Mouse (Mus musculus) R1 (cell line): ENCODE results near the gene Hnrnpm.
"Not testable (repeated sequence)": the region's sequence is repeated elsewhere in the genome, so short reads cannot be mapped to it uniquely, and the experiment has no call there.

Experiments
- DNase-seq: peaks from one replicate; pipeline ENCODE4 v3.0.0-alpha.2; 2018; ENCODE audit warnings: low read depth, low spot score

Hnrnpm gene

DNA sequence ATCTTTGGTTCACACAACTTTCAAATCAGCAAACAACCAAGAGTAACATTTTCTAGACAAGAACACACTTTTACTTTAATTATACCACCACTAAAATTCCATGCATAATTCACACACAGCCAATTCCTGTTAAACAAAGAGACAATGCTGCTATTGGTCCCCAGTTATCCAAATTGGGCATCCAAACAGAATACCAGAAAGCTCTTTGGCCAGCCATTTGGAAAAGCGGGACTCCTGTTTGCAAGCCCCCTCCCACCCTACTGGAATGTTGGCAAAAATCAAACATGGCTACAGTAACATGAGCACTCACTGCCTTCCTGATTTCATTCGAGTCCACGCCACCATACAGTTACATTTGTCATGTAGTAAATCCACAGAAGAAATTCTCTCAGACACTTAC, 17.0 kb downstream of the Hnrnpm start:
- DNase-seq: no peak

DNA sequence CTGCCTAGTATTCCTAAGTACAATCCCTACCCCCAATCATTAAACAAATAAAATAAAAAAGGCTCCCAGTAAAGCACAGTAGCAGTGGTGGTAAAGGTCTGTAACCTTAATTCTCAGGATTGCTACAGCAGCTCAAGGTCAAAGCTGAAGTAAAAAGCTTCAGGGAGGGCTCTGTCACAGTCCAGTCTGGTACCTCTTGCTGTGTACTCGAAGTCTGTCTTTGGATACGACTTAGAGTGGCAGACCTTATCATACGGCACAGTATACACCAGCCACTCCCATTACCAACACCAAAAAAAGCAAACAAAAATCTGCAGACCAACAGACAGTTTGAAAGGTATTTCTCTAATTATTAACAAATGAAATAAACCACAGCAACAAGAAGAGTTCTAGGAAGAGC, 19.8 kb downstream of the Hnrnpm start:
- DNase-seq: no peak

DNA sequence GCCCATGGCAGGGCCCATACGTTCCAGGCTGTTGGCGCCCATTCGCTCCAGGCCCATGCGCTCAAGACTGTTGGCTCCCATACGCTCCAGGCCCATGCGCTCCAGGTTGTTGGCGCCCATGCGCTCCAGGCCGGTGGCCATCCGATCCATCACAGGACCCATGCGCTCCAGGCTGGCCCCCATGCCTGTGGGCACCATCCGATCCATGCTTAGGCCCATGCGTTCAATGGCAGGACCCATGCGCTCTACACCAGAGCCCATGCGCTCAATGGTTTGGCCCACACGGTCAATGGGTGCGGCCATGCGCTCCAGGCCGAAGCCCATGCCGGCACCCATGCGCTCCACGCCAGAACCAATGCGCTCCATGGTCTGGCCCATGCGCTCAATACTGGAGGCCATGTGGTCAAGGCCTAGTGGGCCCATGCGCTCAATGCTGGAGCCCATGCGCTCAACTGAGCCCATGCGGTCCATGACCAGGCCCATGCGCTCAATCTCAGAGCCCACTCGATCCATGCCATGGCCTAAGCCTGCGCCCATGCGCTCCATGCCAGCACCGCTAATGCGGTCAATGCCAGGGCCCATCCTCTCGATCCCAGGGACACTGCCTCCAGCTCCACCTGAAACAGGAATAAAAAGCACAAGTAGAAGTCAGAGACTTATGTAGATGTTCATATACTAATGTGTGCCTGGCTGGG, 36.7 kb downstream of the Hnrnpm start:
- DNase-seq: peak; percentile 48

DNA sequence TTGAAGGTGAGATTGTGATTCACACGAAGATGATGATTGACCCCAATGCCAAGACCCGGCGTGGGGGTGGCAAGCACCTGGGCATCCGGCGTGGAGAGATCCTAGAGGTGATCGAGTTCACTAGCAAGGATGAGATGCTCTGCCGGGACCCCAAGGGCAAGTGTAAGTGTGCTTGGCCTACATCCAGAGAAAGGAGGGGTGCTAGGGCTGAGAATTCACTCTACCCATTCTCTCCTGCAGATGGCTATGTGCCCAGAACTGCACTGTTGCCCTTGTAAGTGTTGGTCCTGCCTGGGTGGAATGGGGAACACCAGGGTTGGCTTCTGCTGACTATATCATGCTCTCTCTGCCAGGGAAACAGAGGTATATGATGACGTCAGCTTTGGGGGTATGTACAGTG, 41.6 kb downstream of the Hnrnpm start:
- DNase-seq: no peak

DNA sequence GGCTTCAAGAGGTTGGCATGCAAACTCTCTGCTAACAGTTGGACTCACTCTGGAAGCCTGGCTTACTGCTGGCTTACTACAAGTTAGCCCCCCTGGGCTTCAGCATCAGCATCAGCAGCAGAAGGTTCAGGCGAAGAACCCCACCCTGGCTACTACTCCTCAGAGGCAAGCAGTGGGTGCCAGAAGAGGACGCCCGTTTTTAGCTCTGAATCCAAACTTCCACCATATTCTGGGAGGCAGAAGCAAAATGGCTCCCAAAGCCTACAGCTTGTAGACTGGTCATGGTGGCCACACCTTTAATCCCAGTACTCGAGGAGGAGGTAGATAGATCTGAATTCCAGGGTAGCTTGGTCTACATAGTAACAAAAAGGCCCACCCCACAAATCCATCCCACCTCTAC, 42.6 kb downstream of the Hnrnpm start:
- DNase-seq: no peak

DNA sequence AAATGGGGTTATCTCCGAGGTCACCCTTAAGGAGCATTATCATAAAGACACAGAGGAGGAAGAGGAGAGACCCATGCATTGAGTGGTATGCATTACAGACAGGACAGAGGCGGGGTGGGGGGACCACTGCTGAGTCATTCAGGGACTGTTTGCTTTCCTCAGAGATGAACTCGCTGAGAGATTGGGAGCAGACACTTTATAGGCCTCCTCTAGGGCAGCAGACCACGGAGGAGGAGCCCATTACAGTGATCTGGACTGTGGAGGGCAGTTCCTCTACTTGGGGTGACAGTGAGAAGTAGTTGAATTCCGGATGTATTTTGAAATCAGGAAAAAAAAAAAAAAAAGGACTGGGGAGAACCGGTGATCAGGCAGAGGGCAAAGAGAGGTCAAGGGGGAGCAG, 46.9 kb downstream of the Hnrnpm start:
- peak; percentile 58 for DNase-seq

DNA sequence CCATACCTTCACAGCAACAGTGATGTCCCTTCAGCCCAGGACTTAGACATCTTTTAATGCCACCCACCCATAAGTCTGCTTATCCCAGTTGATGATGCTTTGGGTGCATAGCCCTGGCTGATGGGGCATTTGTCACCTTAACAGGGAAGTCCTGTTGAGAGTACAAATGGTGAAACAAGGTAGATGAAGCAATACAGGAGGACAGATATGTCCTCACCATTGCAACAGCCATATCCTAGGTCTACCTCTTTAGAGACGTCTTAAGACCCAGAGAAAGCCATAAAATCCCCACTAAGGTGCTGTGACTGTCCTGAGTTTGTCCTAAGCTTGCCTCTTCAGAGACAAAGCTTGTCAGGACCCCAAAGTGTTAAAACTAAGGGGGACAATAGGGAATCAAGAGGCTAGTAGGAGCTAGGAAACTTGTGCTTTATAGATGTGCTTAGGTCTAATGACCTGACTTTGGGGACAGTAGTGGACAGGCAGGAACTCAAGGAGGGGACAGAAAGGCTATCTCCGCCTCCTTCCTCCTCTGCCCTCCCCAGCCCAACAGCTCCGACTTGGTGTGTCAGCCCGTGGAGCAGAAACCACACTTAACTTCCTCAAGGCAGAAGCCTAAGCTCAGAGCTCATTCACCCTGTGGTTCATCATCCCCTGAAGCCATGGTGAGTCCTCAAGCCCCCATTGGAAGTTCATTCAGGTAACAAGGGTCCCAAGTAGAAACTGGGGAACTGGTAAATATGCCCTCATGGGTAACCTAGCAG, 49.0 kb downstream of the Hnrnpm start, which contains the start of gene Pram1:
Gene Pram1, plus strand, starts transcription at position 541 of the 761 bp plus-strand sequence.
- DNase-seq: no peak

DNA sequence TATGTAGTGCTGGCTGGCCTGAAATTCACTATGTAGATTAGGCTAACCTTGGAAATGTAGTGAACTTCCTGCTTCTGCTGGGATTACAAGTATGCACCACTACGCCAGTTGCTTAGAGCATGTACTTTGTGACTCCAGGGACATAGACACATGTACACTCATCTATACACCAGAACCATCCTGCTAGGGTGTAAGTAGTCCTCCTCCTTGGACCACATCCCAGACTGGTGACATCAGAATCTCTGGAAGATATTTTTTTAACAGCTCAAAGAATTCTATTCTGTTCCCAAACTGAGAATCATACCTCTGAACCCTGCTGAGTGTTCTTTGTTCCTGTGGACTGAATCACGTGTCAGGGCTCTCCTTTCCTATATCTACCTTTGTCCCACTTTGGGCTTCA, 49.6 kb downstream of the Hnrnpm start:
- no peak for DNase-seq

DNA sequence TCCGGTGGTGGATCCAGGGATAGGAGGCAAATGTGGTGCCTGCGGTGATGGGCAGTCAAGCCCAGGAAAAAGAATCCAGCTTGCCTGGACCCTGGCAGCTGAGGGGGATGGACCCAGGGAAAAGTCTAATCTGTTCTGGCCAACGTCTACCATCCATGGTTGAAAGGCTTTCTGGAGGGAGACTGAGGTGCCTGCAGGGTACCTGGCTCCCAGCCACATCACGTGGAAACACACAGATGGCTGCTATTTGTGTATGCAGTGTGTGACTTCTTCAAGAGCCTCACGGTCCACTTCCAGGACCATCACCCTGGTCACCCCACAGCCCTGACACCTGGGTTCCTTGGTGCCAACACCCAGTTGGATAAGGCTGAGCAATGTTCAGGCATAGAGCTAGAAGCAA, 54.9 kb downstream of the Hnrnpm start:
- no peak for DNase-seq

DNA sequence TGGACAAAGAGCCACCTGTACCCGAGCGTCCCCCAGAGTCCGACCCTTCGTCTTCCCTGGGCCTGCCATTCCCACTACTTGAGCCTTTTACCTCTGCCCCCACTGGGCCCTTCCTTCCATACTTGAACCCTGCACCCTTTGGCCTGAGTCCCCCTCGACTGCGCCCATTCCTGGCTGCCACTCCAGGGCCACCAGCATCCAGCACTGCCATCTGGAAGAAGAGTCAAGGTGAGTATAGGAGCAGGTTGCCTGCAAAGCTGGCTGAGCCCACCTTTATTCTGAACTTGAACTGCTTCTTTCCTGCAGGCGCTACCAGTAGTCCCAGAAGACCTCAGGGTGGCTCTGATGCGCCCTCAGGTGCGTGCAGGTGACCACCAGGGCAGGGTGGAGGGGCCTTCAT, 55.4 kb downstream of the Hnrnpm start:
- DNase-seq: no peak

DNA sequence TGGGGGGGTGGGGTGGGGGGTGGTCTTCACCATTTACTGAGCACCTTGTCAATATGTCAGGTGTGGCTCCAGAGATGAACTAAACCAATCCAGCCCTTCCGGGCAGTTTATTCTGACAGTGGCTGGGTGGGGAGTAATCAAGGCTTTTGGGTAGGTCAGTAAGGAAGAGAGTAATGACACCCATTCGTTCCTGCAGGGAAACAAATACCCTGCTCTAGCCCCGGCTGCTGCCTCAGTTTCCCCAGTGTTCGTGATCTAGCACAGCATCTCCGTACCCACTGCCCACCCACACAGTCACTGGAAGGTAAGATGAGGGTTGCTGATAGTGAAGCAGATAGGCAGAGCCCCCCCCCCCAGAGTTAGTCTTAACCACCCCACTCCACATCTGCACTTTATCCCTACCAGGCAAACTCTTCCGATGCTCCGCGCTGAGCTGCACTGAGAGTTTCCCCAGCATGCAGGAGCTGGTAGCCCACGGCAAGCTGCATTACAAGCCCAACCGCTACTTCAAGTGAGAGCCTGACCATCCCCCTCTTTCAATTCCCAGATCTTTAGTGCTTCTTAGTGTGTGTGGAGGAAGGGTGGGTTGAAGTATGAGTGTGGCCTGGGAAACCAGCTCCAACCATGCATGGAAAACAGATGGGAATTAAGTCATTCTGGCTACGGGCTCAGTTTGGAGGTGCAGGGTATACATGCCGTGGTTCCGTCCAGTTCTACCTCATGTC, 56.3 kb downstream of the Hnrnpm start:
- DNase-seq: no peak

DNA sequence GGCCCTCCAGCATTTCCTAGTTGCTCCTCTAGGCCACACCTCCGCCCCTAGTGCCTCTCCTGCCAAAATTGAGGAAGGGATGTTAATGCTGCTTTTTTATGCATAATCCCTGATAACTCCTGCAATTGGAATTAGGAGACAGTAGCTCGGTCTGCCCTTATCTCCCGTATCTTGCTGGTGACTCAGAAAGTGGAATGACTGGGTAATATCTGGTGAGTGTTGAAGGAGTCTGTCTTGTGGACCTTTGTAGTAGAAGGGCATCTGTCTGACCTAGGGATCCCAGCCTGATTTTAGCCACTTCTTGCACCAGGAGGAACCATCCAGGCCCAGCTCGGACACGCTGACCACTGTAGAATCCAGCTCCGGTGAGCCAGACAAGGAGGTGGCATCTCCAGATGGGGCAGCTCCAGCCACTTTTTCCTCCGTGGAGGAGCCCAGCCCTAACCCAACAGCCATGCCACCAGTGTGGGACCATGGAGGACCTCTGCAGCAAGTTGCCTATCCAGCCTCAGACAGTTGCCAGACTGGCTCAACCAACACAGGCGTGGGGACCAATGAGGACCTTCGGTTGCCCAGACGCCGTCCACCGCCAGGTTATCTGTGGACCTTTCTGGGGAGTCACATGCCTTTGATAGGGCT, 57.1 kb downstream of the Hnrnpm start:
- no peak for DNase-seq

DNA sequence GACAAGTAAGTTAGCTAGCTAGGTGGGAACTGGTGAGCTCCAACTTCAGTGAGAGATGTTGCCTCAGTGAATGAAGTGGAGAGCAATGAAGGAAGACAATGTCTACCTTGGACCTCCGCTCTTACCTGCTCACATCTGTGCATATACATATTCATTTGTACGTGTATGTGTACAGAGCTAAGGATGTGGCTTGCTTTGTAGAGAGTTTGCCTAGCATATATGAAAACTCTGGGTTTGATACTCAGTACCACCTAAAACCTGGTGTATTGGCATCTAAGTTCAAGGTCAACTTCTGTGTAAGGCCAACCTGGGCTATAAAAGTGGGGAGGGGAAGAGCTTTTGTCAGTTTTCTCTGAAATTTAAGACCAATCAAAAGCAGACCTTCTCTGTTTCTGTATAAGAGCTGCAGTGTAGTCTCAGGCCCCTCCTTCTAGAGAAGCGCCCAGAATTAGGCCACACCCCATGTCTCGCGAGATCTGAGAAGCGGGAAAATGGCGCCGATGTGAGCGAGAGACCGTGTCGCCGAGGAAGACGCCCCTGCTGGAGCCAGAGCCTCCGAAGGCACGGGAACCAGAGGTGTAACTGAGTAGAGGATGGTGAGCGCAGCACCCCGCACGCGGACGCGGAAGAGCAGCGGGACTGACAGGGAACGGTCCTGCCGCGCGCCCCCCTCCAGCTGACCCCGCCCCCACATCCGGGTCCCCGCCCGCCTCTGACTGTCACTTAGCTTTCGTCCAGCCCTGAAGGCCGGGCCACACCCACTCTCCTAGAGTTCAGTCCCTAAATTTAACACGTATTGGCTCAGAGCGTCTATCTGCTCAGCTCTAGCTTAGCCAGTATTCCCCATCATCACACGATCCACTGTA, 57.8 kb downstream of the Hnrnpm start, which contains the start of gene Zfp414:
Gene Zfp414, plus strand, starts transcription at position 470 of the 866 bp plus-strand sequence.
- DNase-seq: peak; percentile 96

DNA sequence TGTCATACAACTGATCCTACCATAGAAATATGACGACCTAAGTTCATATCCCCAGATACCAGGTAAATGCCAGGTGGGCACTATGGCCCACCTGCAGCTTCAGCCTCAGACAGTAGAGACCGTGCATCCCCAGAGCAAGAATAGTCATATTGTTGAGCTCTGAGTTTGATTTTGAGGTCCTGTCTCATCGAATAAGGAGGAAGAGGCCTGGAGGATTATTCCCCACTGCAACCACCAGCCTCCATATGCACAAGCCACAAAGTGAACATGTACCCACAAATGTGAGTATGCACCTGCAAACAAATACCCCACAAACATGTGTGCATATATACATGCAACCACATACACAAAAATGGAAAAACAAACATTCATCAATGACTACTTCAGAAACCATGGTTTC, 59.4 kb downstream of the Hnrnpm start:
- no peak for DNase-seq

DNA sequence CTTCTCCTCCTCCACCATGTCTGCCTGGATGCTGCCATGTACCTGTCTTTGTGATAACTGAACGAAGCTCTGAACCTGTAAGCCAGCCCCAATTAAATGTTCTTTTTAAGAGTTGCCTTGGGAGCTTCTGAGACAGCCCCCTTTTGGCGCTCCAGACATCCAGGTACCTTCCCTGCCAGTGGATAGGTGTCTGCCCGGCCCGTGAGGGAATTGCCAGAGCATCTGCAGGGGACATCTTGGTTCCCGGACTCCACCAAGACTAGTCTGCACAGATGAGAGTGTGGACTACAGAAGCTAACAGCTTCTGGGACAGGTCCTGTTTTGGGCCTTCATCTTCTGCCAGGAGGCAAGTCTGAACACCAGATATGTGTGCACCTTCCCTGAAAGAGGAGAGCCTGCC, 72.9 kb downstream of the Hnrnpm start:
- not testable (repeated sequence) for DNase-seq

DNA sequence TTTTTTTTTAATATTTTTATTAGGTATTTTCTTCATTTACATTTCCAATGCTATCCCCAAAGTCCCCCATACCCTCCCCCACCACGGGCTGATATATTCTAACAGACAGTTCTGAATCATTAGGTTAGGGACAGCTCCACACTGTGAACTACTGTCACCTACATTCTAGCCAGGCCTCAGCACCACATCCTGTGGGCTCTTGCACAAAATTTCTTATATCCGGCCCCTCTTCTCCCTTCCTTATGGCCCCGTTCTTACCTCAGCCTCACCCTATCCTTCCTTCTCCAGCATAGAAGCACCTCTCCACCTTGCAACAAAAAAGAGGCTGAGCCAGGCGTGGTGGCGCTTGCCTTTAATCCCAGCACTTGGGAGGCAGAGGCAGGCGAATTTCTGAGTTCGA, 76.1 kb downstream of the Hnrnpm start:
- DNase-seq: no peak

DNA sequence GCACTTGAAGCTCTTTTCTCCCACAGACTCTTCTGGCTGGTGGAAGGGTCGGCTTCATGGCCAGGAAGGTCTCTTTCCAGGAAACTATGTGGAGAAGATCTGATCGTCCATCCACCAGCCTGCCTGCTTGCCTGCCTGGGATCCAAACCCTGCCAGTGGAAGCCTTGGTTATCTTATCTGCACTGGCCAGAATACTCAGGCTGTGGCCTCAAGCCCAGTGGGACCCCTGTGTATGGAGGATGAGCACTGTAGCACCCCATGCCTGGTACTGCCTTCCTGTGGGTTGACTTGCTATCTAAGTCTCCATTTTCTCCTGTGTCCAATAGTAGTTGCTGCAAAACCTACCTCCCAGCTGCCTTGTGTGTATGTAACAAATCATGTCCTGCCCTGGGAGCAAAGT, 79.4 kb downstream of the Hnrnpm start:
- no peak for DNase-seq

DNA sequence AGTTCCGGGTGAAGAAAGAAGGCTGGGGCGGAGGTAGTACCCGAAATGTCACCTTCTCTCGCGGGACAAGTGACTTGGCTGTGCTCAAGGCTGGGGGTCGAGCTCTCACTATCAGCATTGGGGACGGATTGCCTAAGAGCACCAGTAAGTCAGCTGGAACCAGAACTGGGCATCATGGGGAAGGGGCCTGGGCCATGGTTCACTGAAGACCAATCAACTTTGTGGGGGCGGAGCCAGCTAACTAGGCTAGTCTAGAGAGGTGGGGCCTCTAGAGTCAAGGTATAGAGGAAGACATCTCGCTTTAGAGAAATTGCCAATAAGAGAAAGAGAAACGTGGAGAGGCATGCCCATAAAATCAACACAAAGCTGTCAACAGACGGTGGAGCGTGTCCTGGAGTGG, 84.7 kb downstream of the Hnrnpm start:
- DNase-seq: peak; percentile 90

DNA sequence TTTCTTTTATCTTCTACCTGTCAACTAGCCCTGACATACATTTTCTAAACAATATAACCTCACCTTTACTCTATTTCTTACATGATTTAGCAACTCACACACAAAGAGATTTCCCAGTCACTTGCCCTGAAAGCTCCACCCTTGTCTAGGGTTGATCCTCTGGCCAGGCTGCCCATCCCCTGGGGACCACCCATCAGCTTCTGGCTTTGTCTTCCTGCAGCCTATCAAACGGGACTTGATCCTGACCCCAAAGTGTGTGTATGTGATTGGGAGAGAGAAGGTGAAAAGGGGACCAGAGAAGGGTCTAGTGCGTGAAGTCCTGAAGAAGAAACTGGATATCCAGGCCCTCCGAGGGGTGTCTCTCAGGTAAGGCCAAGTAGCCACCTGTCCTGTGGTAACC, 85.8 kb downstream of the Hnrnpm start:
- peak; percentile 69 for DNase-seq

DNA sequence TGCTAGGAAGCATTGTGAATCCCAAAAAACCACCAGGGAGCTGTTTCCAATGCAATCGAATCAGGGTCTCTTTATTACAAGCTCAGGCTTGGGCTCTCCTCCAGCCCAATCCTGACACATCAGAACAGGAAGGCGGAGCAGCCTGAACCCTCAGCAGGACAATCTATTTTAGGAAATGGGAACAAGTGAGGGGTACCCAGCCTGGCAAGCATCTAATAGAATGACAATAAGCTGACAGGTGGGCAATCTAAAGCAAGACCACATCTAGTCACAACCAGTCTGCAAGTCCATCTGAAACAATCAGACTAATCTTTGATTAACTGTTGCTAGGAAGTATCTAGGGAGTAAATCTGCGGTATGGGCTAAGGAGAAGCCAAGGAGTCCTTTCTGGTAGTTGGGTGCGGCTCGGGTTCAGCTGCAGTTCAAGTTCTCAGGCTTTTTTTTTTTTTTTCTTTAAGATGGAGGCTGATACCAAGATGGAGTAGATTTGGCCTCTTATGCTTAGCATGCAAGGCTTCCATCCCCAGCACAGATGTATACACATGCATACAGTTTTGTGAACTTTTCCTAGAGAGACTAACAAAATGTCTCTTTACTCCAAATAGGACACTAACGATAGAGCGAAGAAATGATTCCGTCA, 86.7 kb downstream of the Hnrnpm start:
- DNase-seq: peak; percentile 99

DNA sequence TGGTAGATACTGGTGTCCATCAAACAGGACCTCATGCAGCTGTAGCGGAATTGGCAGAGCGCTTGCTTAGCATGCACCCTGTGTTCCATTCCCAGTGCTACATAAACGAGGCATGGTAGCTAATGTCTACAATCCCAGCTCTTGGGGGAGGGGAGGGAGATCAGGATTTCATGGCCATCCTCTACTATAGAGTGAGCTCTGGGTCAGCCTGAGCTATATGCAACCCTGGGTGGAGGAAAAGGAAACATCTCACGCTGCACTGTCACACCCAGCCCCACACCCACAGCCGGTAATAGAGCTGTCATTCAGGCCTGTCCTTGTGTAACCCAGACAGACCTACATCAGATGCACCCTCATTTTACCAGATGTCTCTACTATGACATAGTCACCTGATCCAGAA, 88.2 kb downstream of the Hnrnpm start:
- peak; percentile 45 for DNase-seq
